Mouse (Mus musculus) erythroblast, embryonic 14.5 days (primary cell): ENCODE results near the gene Robo2.

Experiments used
- GATA1 ChIP-seq: IDR thresholded peaks from 2 replicates; pipeline ENCODE4 v1.6.1; 2012; ENCODE audit warnings: low read length, inconsistent platforms, mixed read lengths
- TAL1 ChIP-seq: IDR thresholded peaks from 3 replicates; pipeline ENCODE4 v1.6.1; 2012; ENCODE audit warnings: low read length, inconsistent platforms, mixed read lengths

GRCm38 (mm10) chr16:74169121-74169520 is 242.5 kb downstream of the Robo2 start:
- TF ChIP-seq TAL1 (no peak), GATA1 (no peak)
